Mouse (Mus musculus) brain, adult 2 months (tissue): Measurements from ENCODE around the gene Gm42906.
A peak's percentile ranks its signal among the peaks of the same experiment; 100 is the strongest.

Source experiments
- DNase-seq: peaks from one replicate; pipeline ENCODE4 v3.0.0; 2011; ENCODE audit warnings: low read depth, low spot score

The Gm42906 gene

GRCm38 (mm10) chr5:151189321-151189720 lies 238.6 kb downstream of the Gm42906 start:
- no peak for DNase-seq

GRCm38 (mm10) chr5:151188659-151189058 lies 239.3 kb downstream of the Gm42906 start:
- DNase-seq, result no peak

DNA sequence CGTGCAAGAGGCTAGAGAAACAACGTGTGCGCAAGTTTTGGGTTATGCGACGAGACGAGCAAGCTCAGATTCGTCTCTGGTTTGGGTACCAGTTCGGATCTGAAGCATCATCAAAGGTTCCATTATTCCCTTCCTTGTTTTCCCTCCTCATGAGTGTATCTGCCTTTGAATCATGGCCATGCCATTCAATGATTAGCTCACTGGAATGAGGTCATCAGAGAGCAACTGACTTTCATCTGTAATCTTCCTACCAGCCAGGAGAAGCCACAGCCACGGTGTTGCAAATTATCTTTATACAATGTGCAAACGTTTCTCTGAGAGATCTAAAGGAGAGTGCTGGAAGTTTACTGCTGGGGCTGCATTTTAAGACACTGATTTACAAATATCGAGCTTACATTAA lies 240.6 kb downstream of the Gm42906 start:
- DNase-seq, result peak; percentile 74

DNA sequence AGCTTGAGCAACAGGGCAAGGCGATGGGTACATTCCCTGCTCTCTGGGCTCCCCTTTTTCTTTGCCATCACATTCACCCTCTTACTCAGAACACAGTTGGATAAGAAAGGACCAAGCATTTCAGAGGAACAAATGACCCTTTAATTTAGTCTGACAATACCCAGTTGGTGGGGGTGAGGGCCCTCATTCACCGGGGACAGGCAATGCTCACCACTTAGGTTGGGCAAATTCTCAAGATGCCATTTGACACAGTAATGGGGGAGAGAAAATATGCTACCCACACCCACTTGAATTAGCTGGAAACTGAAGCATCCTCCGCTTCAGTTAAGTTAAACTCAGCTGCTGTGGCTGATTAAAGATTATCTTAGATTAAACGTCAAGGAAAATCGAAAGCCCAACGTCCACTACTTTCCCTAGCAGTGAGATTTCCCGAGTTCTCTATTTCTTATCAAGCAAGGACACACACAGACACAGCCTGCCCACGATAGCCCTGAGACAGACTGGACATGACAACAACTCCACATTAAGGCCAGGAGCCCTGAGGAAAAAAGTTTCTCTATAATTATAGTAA lies 242.6 kb downstream of the Gm42906 start:
- DNase-seq, result no peak

DNA sequence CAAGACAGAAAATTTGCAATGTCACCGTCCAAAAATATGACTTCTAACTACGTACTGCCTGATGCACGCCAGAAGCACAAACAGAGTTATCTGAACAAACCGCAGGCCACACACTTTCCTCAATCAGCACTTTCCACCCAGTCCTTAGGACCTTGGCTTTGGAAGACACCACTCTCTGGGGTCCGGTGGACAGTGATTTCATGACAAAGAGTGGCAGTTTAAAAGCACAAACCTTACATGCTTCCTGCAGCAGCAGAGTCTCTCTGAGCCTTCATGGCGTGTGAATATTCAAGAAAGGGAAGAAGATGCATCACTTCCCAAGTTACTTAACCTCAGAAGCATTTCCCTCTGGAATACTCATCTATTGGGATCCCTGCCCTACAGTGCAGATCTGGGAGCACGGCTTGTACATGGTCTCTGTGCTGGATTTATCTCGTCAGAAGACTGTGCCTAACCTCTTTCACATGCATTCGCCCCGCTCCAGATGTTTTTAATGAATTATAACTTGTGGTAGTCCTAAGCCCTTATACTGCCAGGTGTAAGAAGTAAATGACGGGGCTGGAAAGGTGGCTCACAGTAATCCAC lies 244.2 kb downstream of the Gm42906 start:
- no peak for DNase-seq

DNA sequence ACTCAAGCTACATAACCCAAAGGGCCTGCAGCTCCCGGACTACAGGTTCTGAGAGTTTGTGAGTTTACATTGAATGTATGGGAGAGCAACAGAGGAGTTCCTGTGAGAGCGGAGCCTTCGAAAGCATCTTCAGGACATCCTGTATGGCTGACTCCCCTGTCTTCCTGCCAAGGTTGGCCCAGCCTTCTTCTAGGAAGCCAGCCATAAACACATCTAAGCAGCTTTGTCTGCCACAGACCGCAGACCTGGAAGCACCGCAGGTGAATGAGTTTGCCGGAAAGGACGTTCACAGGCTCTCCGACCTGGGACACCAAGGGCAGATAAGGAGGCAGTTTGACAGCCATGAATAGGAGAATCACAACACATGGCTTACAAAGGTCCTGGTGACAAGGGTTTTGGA lies 246.7 kb downstream of the Gm42906 start:
- no peak for DNase-seq

GRCm38 (mm10) chr5:151180176-151180785 lies 247.7 kb downstream of the Gm42906 start:
- DNase-seq, result no peak

- no peak for DNase-seq
Observed at GRCm38 (mm10) chr5:151177171-151177570, 250.8 kb downstream of the Gm42906 start.

DNA sequence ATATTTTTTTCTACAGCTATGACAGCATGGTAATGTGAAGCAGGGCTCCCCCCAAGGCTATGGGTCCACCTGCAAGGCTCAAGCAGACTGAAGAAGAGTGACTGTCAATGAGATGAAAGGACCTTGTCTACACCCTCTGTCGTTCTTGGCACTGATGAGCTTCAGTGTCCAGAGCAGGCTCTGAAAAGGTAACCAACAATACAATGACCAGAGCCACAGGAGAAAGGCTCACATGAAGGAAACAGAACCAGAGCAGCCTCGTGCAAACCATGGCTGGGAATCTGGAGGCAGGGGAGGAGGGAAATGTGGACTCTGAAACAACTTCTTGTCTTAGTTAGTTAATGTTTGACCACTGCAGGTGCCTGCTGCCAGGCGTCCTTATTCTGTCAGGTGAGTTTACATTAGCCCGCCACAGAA lies 252.1 kb downstream of the Gm42906 start:
- DNase-seq, result no peak

DNA sequence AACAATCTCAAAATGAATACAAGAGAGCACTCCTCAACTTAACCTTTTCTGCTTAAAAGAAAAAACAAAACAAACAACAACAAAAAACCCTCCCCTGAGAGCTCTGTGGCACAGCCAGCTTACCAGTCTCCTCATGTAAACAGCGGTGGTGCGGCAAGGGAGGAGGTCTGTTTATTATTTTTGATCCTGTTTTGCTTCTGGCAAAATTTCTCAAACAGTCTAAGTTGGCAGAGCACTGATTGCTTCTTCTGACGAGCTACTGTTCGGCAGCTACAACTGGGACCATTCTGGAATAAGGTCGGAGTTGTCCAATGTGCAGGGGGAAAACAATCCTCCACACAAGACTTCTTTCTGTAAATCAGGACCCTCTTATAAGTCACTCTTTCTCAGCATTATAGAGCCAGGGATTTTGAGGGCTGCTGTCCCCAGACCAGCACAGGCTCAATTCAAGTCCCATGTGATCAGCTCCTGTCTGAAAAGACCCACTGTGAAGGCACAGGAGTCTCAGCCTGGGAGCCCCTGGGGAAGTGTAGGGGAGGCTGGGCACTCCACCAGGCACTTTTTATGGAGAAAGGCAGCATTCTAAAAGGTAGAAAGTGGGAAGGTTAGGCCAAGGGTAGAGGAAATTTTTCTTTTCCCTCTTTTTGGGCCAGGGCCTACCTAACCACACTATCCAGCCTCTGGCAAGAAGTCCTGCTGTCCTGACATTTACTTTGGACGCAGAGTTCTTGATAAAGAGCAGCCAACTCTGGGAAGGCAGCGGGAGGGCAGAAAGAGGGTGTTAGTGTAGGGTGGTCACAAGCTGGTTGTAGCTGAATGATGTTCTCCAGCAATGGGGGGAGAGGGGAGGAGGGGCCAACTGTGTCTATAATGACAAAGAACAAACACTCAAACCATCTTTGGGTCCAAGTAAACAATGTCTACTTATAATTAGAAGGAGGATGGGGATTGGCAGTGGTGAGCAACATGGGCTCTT lies 253.2 kb downstream of the Gm42906 start:
- DNase-seq, result peak; percentile 41

- DNase-seq, result no peak
Observed at GRCm38 (mm10) chr5:151173774-151174173, 254.2 kb downstream of the Gm42906 start.

GRCm38 (mm10) chr5:151170168-151170750 lies 257.7 kb downstream of the Gm42906 start:
- no peak for DNase-seq

GRCm38 (mm10) chr5:151168191-151168590 lies 259.8 kb downstream of the Gm42906 start:
- no peak for DNase-seq

GRCm38 (mm10) chr5:151167641-151168040 lies 260.3 kb downstream of the Gm42906 start:
- DNase-seq, result no peak

DNA sequence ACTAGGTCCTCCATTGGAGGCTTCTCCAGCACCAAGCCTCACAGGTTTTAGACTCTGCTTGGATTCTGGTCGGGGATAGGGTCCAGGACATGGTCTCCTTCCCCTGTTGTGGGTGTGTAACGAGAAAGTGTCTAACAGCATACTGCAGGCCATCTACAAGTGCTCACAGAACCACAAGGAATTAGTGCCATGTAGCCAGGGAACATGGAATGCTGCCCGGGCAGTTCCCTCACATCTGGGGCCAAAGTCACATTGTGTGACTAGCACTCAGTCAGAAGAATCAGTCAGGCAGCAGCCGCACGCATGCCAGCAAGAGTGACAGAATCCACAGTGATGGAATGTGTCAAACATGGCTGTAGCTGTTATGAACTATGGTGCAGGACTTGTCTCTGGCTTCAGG lies 261.7 kb downstream of the Gm42906 start:
- peak; percentile 77 for DNase-seq

- DNase-seq, result no peak
Observed at GRCm38 (mm10) chr5:151165381-151166016, 262.5 kb downstream of the Gm42906 start.

DNA sequence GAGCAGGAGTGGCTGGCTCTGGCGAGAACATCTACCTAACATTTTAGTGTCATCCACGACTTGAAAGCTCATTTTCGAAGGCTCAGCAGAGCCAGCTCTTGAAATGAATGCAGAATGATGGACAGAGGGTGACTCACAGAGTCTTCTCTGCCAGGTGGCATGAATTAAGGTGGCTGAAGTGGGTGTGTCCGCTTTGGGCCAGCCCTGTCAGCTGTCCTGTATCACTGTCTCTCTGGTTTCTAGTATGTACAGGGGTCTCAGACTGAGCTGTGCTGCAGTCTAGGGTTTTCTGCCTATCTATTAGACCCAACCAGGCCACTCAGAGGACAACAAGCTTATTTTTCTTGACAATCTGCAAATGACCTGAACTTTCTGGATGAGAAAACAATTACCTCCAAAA lies 263.1 kb downstream of the Gm42906 start:
- DNase-seq, result no peak

DNA sequence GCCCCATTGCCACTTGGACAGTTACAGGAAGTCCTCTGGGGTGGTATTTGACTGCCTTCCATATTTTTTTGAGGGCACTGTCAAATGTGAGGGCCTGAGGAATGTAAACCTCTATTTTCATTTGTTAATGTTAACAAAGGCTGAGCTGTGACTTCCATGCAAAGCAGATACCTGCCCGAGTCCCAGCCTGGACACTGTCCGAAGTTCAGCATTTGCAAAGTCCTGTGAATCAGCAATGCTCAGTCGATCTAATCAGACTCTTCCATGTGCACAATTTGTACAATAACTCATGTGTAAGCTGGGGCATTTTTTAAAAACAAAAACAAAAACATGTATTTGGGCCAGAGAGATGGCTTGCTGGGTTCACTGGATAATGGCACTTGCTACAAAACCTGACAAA lies 265.3 kb downstream of the Gm42906 start:
- DNase-seq, result no peak

DNA sequence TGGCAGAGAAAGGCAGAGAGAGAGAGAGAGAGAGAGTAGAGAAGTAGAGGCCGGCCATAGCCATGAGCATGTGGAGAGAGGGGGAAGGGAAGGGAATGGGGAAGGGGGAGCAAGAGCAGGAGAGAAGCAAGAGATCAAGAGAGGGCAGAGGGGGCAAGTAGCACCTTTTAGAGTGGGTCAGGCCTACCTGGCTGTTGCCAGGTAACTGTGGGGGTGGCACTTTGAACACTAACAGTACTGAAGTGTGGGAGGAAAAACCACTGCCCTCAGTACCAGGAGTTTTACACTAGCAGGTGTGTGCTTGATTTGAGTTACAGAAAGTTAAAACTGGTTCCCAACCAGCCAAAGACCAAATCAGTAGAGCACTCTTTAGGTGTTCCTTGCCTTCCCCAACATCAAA lies 272.7 kb downstream of the Gm42906 start:
- no peak for DNase-seq

DNA sequence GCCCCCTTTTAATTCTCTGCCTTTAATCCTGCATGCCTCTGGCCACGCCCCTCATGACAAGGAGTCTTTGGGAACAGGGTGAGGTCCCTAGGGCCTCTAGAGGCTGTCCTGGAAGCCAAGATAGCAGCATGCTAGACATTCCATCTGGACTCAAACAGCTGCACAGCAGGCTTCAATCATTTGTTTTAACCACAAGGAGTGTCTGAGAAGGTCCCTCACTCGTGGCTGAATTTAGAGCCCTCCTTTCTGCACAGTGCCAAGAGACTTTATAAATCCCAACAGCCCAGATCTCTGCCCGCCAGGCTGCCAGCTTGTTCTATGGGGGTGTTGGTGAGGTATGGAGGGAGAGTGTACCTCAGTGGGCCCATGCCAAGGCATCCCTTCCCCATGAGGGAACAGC lies 273.2 kb downstream of the Gm42906 start:
- no peak for DNase-seq

- no peak for DNase-seq
Observed at GRCm38 (mm10) chr5:151154030-151154429, 273.9 kb downstream of the Gm42906 start.
